Mouse (Mus musculus) forebrain, embryonic 11.5 days (tissue): Measurements from ENCODE around the gene Gemin6. TPM values are rescaled to one million over a fixed set of nuclear protein-coding genes. Genes with fewer than 3 reads are reported as not detected.
"Not testable (repeated sequence)": the region's sequence is repeated elsewhere in the genome, so short reads cannot be mapped to it uniquely, and the experiment has no call there.

Experiments used
- ATAC-seq: fragments of 200-750 bp; cut with Nextera tagmentation; replicated peaks from 2 replicates; pipeline ENCODE4 v1.8.0; 2017; ENCODE audit warnings: moderate TSS enrichment; ENCODE audit not compliant: low FRiP score
- DNase-seq: peaks from one replicate; pipeline ENCODE4 v3.0.0-alpha.2; 2017; ENCODE audit warnings: low spot score
- H3K27ac ChIP-seq: fragments of 300-500 bp; sonication (generic); 2 replicates; pipeline ENCODE4 v1.5.1; 2014; ENCODE audit warnings: low read depth, low read length
- H3K27me3 ChIP-seq: fragments of 300-500 bp; sonication (generic); 2 replicates; pipeline ENCODE4 v1.6.1; 2014; ENCODE audit warnings: mild to moderate bottlenecking, low read length, mixed read lengths; ENCODE audit not compliant: control insufficient read depth, insufficient read depth
- H3K36me3 ChIP-seq: fragments of 300-500 bp; sonication (generic); 2 replicates; pipeline ENCODE4 v1.6.1; 2014; ENCODE audit warnings: mild to moderate bottlenecking, low read length, moderate library complexity, mixed read lengths; ENCODE audit not compliant: control insufficient read depth, insufficient read depth
- H3K4me1 ChIP-seq: fragments of 300-500 bp; sonication (generic); replicated peaks from 2 replicates; pipeline ENCODE4 v1.6.1; 2014; ENCODE audit warnings: low read length, mixed read lengths; ENCODE audit not compliant: control insufficient read depth, insufficient read depth
- H3K4me2 ChIP-seq: fragments of 300-500 bp; sonication (generic); 2 replicates; pipeline ENCODE4 v1.6.1; 2014; ENCODE audit warnings: low read depth, mild to moderate bottlenecking, low read length, moderate library complexity, mixed read lengths; ENCODE audit not compliant: severe bottlenecking
- H3K4me3 ChIP-seq: fragments of 300-500 bp; sonication (generic); 2 replicates; pipeline ENCODE4 v1.5.1; 2014; ENCODE audit warnings: low read depth, low read length
- H3K9ac ChIP-seq: fragments of 300-500 bp; sonication (generic); 2 replicates; pipeline ENCODE4 v1.6.1; 2014; ENCODE audit warnings: low read length
- H3K9me3 ChIP-seq: fragments of 300-500 bp; sonication (generic); 2 replicates; pipeline ENCODE4 v1.6.1; 2016; ENCODE audit warnings: low read length, mixed read lengths; ENCODE audit not compliant: control insufficient read depth
- WGBS: fragments of 180-500 bp; shearing (Covaris S2); extraction: QIAGEN DNeasy Blood & Tissue Kit; methylation state at CpG from one replicate; pipeline ENCODE4 v1.1.7; 2014; 5-methylcytosine and 5-hydroxymethylcytosine counted together
- polyA plus RNA-seq: library from polyadenylated mRNA; unstranded; fragments of >200 nt; fragmentation: Nextera tagmentation; extraction: Ambion mirVana; gene quantifications from 2 replicates; pipeline ENCODE4 v1.2.1, GENCODE M21; 2014

Gene Gemin6
- polyA plus RNA-seq, 1 experiment from 2014 or later, result 53.9 TPM

- no peaks in the 10 kb centered on the region for H3K4me1 ChIP-seq
- H3K9me3 ChIP-seq, result no peaks in the 10 kb centered on the region
- DNase-seq (no peak), ATAC-seq (no peak)
- H3K9ac ChIP-seq, result no peak overlapping the region
- H3K36me3 ChIP-seq, result peaks cover 10% of the 10 kb centered on the region; the same call in 1 of the 2 replicates
- H3K4me3 ChIP-seq, result no peak overlapping the region
- 92% methylated on average over 9 of the region's 9 CpGs for WGBS
- H3K27ac ChIP-seq, result no peak overlapping the region
- no peaks in the 10 kb centered on the region for H3K27me3 ChIP-seq
- no peak overlapping the region for H3K4me2 ChIP-seq
These were observed 17.4 kb downstream of the Gemin6 start for GRCm38 (mm10) chr17:80241594-80241993.

- Histone ChIP-seq H3K4me1 (no peaks in the 10 kb centered on the region), H3K4me3 (no peak overlapping the region), H3K4me2 (no peak overlapping the region), H3K36me3 (peaks cover 10% of the 10 kb centered on the region; the same call in 1 of the 2 replicates), H3K9ac (no peak overlapping the region), H3K9me3 (no peaks in the 10 kb centered on the region), H3K27me3 (no peaks in the 10 kb centered on the region), H3K27ac (no peak overlapping the region)
- 92% methylated on average over 13 of the region's 13 CpGs for WGBS
- no peak for ATAC-seq
- DNase-seq, result no peak
These were observed 18.9 kb downstream of the Gemin6 start for GRCm38 (mm10) chr17:80243116-80243515.

GRCm38 (mm10) chr17:80252757-80253525 lies 28.7 kb downstream of the Gemin6 start:
- ATAC-seq, result no peak
- WGBS, result 85% methylated on average over 13 of the region's 13 CpGs
- Histone ChIP-seq H3K4me1 (no peaks in the 10 kb centered on the region), H3K27ac (no peak overlapping the region), H3K27me3 (no peaks in the 10 kb centered on the region), H3K9me3 (no peaks in the 10 kb centered on the region), H3K4me2 (no peak overlapping the region), H3K36me3 (peaks cover 25% of the 10 kb centered on the region), H3K4me3 (no peak overlapping the region), H3K9ac (no peak overlapping the region)
- DNase-seq, result no peak

GRCm38 (mm10) chr17:80254421-80254820 lies 30.2 kb downstream of the Gemin6 start:
- Histone ChIP-seq H3K9ac (no peak overlapping the region), H3K27me3 (no peaks in the 10 kb centered on the region), H3K36me3 (peaks cover 23% of the 10 kb centered on the region), H3K27ac (no peak overlapping the region), H3K4me1 (no peaks in the 10 kb centered on the region), H3K4me2 (no peak overlapping the region), H3K4me3 (no peak overlapping the region), H3K9me3 (no peaks in the 10 kb centered on the region)
- WGBS, result 94% methylated on average over 5 of the region's 5 CpGs
- no peak for DNase-seq
- ATAC-seq, result no peak

GRCm38 (mm10) chr17:80255208-80255607 lies 31.0 kb downstream of the Gemin6 start:
- no peaks in the 10 kb centered on the region for H3K27me3 ChIP-seq
- H3K4me2 ChIP-seq, result no peak overlapping the region
- H3K27ac ChIP-seq, result no peak overlapping the region
- no peak overlapping the region for H3K4me3 ChIP-seq
- H3K9ac ChIP-seq, result no peak overlapping the region
- H3K4me1 ChIP-seq, result no peaks in the 10 kb centered on the region
- no peaks in the 10 kb centered on the region for H3K9me3 ChIP-seq
- peaks cover 17% of the 10 kb centered on the region for H3K36me3 ChIP-seq
- no peak for DNase-seq
- no peak for ATAC-seq
- 68% methylated on average over 13 of the region's 13 CpGs for WGBS

- DNase-seq (no peak), ATAC-seq (no peak)
- Histone ChIP-seq H3K4me2 (no peak overlapping the region), H3K4me3 (no peak overlapping the region), H3K27me3 (no peaks in the 10 kb centered on the region), H3K27ac (no peak overlapping the region), H3K9me3 (no peaks in the 10 kb centered on the region), H3K36me3 (peaks cover 8% of the 10 kb centered on the region; the same call in 1 of the 2 replicates), H3K4me1 (no peaks in the 10 kb centered on the region), H3K9ac (no peak overlapping the region)
- whole genome bisulfite sequencing, result 94% methylated on average over 4 of the region's 4 CpGs
These were observed 42.8 kb downstream of the Gemin6 start for GRCm38 (mm10) chr17:80267065-80267464.

- ATAC-seq, result no peak
These were observed 43.9 kb downstream of the Gemin6 start for GRCm38 (mm10) chr17:80268151-80268550.

GRCm38 (mm10) chr17:80270622-80271021 lies 46.4 kb downstream of the Gemin6 start:
- not testable (repeated sequence) for H3K27me3 ChIP-seq, H3K9me3 ChIP-seq, ATAC-seq, H3K9ac ChIP-seq, DNase-seq, H3K4me2 ChIP-seq, H3K36me3 ChIP-seq, H3K27ac ChIP-seq, H3K4me1 ChIP-seq, H3K4me3 ChIP-seq
- whole genome bisulfite sequencing, result 95% methylated on average over 7 of the region's 7 CpGs

More at GRCm38 (mm10) chr17:80268151-80268550, 43.9 kb downstream of the Gemin6 start:
- Histone ChIP-seq H3K4me1 (no peaks in the 10 kb centered on the region), H3K9ac (no peak overlapping the region), H3K4me3 (no peak overlapping the region), H3K36me3 (peaks cover 8% of the 10 kb centered on the region; the same call in 1 of the 2 replicates), H3K27ac (no peak overlapping the region), H3K9me3 (no peaks in the 10 kb centered on the region), H3K27me3 (no peaks in the 10 kb centered on the region), H3K4me2 (no peak overlapping the region)
- DNase-seq, result no peak
- WGBS, result 94% methylated on average over 3 of the region's 3 CpGs
